Mouse (Mus musculus) embryo, embryonic 10.5 days (tissue): ENCODE data around the gene Trim30c.
A peak's percentile ranks its signal among the peaks of the same experiment; 100 is the strongest.
"Not testable (repeated sequence)": the region's sequence is repeated elsewhere in the genome, so short reads cannot be mapped to it uniquely, and the experiment has no call there.

ENCODE experiments used
- DNase-seq: peaks from one replicate; pipeline ENCODE4 v3.0.0-alpha.2; 2015; ENCODE audit warnings: low spot score

Gene Trim30c

DNA sequence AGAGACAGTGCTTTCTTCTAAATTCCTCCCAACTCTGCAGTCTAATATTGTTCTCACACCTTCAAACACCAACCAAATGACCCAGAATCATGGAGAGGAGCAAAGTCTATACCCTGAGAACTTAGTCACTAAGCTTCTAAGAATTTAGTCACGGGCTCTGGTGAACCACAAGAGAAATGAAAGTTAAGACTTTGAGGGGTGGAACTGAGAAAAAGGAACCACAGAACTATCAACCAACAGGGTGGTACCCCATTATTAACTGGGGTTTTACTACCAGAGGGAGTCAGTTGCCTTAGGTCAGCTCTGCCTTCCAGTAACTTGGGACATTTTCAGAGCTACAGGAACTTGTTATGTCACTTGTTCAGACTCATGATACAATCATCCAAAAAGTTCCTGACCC lies at the start of gene Trim30c:
Gene Trim30c, minus strand, starts transcription at position 140 of the 400 bp plus-strand sequence.
- no peak for DNase-seq

DNA sequence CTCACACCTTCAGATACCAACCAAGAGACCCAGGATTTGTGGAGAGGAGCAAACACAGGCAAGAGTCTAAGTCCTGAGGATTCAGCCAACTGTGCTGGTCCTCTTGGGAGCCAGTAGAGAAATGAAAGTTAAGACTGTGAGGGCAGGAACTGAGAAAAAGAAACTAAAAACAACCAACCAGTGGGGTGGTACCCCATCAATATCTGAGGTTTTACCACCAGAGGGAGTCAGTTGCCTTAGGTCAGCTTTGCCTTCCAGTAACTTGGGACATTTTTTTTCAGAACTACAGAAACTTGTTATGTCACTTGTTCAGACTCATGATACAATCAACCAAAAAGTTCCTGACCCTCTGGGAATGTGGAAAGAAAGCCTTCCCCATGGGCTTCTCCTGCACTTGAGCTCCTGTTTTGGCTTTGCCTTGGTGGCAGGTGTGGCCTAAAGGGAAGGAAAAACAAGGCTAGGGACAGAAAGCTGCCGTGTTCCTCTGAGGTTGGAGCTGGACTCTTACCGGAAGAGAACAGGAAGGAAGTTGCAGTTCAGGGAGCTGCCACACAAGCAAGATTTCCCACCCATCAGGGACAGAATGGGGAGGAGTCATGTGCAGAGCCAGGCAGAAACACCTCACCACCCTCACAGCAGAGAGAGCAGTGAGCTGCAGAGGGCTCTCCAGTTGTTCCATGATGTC lies 45.5 kb upstream of the Trim30c start:
- DNase-seq, result peak; percentile 13

- DNase-seq, result no peak
Measured at GRCm38 (mm10) chr7:104404460-104404950, 3.9 kb upstream of the Trim30c start.

- no peak for DNase-seq
Measured at GRCm38 (mm10) chr7:104401140-104401539, 503 bp upstream of the Trim30c start.

GRCm38 (mm10) chr7:104398492-104398891 lies 2.1 kb downstream of the Trim30c start:
- DNase-seq, result no peak

DNA sequence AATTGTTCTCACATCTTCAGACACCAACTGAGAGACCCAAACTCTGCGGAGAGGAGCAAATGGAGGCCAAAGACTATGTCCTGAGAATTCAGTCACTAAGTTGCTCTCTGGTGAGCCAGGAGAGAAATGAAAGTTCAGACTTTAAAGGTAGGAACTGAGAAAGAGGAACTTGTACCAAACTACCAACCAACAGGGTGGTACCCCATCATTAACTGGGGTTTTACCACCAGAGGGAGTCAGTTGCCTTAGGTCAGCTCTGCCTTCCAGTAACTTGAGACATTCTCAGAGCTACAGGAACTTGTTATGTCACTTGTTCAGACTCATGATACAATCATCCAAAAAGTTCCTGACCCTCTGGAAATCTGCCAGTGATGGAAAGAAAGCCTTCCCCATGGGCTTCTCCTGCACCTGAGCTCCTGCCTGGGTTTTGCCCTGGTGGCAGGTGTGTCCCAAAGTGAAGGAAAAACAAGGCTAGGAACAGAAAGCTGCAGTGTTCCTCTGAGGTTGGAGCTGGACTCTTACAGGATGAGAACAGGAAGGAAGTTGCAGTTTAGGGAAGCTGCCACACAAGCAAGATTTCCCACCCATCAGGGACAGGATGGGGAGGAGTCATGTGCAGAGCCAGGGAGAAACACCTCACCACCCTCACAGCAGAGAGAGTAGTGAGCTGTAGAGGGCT lies 30.8 kb downstream of the Trim30c start, which contains the start of gene Trim30b:
Gene Trim30b, minus strand, starts transcription at position 149 of the 679 bp plus-strand sequence.
- DNase-seq, result peak; percentile 4

DNA sequence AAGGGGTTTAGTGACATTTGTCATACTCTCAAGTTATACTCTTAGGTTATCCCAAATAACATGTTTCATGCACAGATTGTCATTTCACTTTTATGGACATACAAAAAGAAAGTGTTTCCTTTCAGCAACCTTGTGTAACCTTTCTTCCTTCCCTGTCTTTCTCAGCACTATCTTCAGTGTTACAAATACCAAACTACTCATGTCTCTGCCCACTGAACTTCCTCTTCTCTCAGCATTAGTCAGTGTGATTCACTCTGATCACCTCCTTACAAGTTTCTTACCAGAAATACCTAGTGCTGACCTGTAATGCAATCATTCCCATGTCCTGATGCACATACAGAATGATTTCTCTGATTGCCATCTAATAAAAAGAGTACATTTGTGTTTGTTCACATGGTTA lies 34.3 kb downstream of the Trim30c start:
- DNase-seq, result no peak

DNA sequence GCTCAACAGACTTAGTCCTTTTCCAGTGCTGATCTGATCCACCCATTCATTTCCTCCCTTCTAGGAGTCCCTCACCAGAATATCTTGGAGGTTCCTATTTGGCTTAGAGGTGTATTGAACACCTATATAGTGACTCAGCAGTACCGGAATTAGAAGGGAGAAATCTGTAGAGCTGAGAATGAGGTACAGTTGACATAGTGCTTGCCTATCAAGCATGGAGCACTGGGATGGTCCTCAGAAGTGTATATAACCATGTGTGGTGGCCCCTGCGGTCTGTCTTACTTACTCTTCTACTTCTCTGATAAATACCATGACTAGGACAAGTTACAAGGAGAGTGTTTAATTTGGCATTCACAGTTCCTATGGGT lies 47.1 kb downstream of the Trim30c start:
- no peak for DNase-seq

DNA sequence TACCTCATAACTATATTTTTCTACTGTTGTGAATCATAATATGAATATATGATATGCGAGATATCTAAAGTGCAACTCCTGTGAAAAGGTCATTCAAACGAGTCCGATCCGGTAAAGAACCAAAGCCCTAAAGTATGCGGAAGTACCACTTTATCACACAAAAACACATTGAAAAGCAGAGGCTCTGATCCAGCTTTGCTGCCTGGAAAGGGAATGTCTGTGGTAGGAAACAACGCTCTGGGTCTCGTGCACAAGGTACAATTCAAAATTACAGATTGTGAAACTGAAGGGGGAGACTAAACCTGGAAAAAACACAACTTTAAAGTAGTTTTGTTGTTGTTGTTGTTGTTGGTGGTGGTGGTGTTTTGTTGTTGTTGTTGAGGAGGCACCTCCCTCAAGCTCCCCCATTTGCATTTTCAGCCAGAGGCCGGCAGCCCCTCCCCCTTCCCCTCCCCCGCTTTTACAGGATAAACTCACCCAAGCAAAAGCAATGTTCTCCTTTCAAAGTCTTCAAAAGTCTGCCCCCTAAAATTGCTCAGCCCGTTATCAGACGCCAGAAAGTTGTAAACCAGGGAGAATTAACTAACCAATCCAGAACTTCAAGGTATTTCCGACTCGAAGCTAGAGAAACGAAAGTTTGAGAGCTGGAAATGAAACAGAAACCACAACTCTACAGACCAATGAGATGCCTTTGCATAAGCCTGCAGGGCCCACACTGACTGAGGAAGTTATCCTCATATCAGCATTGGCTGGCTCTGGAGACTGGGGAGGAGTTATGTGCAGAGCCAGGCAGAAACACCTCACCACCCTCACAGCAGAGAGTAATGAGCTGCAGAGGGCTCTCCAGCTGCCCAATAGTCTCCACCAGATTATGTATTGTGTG lies 47.7 kb downstream of the Trim30c start, which contains the start of gene Trim12c:
Gene Trim12c, minus strand, starts transcription at position 646 of the 883 bp plus-strand sequence.
- peak; percentile 80 for DNase-seq

GRCm38 (mm10) chr7:104348043-104348442 lies 52.6 kb downstream of the Trim30c start:
- not testable (repeated sequence) for DNase-seq

DNA sequence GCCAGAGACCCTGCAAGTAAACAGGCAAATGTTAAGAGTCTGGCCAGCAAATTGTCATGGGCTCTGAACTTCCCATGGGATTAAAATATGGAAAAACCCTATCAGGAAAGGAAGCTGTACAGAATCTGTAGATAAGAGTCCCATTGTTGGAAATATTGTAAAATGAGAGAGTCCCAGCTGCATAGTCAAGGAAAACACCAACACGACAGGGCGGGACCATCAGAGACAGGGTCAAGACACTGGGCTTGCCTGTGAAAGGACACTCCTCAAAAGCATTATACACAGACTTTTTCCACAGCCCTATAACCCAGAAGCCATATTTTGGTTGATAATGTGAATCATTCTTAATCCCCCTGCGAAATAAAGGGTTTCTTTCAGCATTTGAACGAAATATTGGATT lies 59.9 kb downstream of the Trim30c start:
- not testable (repeated sequence) for DNase-seq

GRCm38 (mm10) chr7:104335547-104335946 lies 65.1 kb downstream of the Trim30c start:
- DNase-seq, result not testable (repeated sequence)
